Mouse (Mus musculus) spleen, embryonic (tissue): ENCODE results near the gene Rgcc.

Experiments
- CTCF ChIA-PET: fragments of 350-600 bp; sonication (Branson Sonifier 250); formaldehyde crosslinking; loops from one replicate; lab custom pipeline; 2022; lab: Charles Lee

Rgcc gene

GRCm38 (mm10) chr14:79300641-79301350, 649 bp downstream of the Rgcc start:
- CTCF ChIA-PET: interaction anchor here (0.6 kb wide), 1 partner anchor 450 kb away, joined by 6 read pairs; no protein-coding TSS in a partner anchor

- CTCF ChIA-PET: interaction anchor here (0.6 kb wide), 1 partner anchor 8 kb away, joined by 7 read pairs; no protein-coding TSS in a partner anchor
Observed at GRCm38 (mm10) chr14:79299796-79300195, 1.6 kb downstream of the Rgcc start.

GRCm38 (mm10) chr14:79299230-79299629, 2.2 kb downstream of the Rgcc start:
- CTCF ChIA-PET: interaction anchor here (0.6 kb wide), 1 partner anchor 168 kb away, joined by 5 read pairs; no protein-coding TSS in a partner anchor

GRCm38 (mm10) chr14:79298314-79298992, 3.0 kb downstream of the Rgcc start:
- CTCF ChIA-PET: no interaction called here

- CTCF ChIA-PET: no interaction called here
Observed at GRCm38 (mm10) chr14:79296836-79297235, 4.6 kb downstream of the Rgcc start.

- CTCF ChIA-PET: no interaction called here
Observed at GRCm38 (mm10) chr14:79296201-79296600, 5.2 kb downstream of the Rgcc start.

GRCm38 (mm10) chr14:79295579-79295978, 5.9 kb downstream of the Rgcc start:
- CTCF ChIA-PET: no interaction called here

- CTCF ChIA-PET: interaction anchor here (0.5 to 0.6 kb wide), 3 partner anchors 14 to 62 kb away, joined by 3 to 8 read pairs (median 3); no protein-coding TSS in a partner anchor
Observed at GRCm38 (mm10) chr14:79294950-79295349, 6.5 kb downstream of the Rgcc start.

- CTCF ChIA-PET: interaction anchor here (0.5 to 0.6 kb wide), 3 partner anchors 13 to 62 kb away, joined by 3 to 8 read pairs (median 3); no protein-coding TSS in a partner anchor
Observed at GRCm38 (mm10) chr14:79294051-79294814, 7.2 kb downstream of the Rgcc start.

- CTCF ChIA-PET: no interaction called here
Observed at GRCm38 (mm10) chr14:79293119-79293780, 8.2 kb downstream of the Rgcc start.

GRCm38 (mm10) chr14:79291629-79292028, 9.8 kb downstream of the Rgcc start:
- CTCF ChIA-PET: interaction anchor here (0.5 to 0.8 kb wide), 2 partner anchors 8 to 26 kb away, joined by 4 to 7 read pairs; no protein-coding TSS in a partner anchor

- CTCF ChIA-PET: interaction anchor here (0.5 kb wide), 1 partner anchor 9 kb away, joined by 7 read pairs; no protein-coding TSS in a partner anchor
Observed at GRCm38 (mm10) chr14:79290683-79291425, 10.6 kb downstream of the Rgcc start.

GRCm38 (mm10) chr14:79289909-79290308, 11.5 kb downstream of the Rgcc start:
- CTCF ChIA-PET: no interaction called here

GRCm38 (mm10) chr14:79288280-79288679, 13.2 kb downstream of the Rgcc start:
- CTCF ChIA-PET: interaction anchor here (0.7 kb wide), 1 partner anchor 42 kb away, joined by 6 read pairs; no protein-coding TSS in a partner anchor

- CTCF ChIA-PET: no interaction called here
Observed at GRCm38 (mm10) chr14:79287251-79287863, 14.1 kb downstream of the Rgcc start.

GRCm38 (mm10) chr14:79285549-79285948, 15.9 kb downstream of the Rgcc start:
- CTCF ChIA-PET: no interaction called here

GRCm38 (mm10) chr14:79284616-79285015, 16.8 kb downstream of the Rgcc start:
- CTCF ChIA-PET: no interaction called here

GRCm38 (mm10) chr14:79283952-79284351, 17.5 kb downstream of the Rgcc start:
- CTCF ChIA-PET: no interaction called here

GRCm38 (mm10) chr14:79281894-79282553, 19.4 kb downstream of the Rgcc start:
- CTCF ChIA-PET: no interaction called here
